Mouse (Mus musculus): ENCODE results near the gene Cacna1b.

The Cacna1b gene

DNA sequence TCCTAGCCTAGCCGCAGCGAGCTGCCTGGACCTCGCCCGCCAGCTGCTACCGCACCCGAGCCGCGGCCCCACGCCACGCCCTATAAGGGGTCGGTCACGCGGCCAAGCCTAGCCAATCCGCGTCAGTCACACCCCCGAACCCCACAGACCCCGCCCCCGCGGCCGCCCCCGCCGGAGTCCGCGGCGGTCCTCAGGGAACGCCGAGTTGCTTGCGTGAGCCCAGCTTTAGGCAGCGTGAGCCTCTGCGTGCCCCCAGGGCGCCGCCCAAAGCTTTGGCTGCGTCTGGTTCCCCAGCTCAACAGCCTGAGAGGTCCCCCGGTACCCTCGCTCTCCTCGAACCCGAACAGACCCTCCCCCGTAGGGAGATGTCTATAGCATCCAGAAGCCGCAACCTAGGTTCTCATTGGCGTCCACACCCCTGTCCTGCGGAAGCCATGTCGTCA is at the start of gene Cacna1b:
Cacna1b (minus strand) TSS at position 38 of the 443 bp plus-strand sequence.
- in situ Hi-C loops (cut with MboI, MseI) = no loop called here

DNA sequence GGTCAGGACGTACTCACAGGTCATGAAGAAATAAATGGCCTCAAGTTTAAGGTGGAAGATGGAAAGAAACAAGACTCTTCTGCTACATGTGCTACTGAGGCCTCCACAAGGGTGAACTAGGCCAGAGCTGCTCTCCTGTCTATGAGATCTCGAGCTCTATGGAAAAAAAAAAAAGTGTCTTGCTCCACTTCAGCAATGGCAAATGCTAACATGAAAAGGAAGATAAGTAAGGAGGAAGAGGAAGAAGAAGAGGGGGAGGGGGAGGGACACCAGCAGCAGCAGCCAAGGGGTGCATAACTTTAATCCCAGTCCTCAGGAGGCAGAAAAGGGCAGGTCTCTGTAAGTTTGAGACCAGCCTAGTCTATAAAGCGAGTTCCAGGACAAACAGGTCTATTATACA is 46.8 kb upstream of the Cacna1b start:
- in situ Hi-C loops (cut with MboI, MseI) = loop anchor here (25.0 kb wide), 1 partner anchor 1622 kb away; no protein-coding TSS in a partner anchor

DNA sequence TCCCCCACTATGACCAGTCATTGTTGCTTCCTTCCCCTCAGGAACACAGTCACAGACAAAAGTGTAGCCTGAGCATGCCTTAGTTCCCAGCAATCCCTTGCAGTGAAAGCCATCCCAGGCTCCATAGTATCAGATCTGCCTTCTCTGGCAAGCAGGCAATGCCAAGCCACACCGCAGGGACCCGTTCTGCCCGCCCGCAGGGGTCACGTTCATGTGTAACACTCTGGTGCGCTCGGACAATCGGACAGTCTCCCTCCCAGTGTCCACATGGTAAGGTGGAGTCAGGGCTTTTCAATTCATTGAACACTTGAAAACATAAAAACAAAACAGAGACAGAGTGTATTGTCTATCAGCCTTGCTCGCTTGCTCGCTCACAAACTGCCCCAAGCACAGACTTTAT is 44.7 kb upstream of the Cacna1b start:
- in situ Hi-C loops (cut with MboI, MseI) = loop anchor here (25.0 kb wide), 1 partner anchor 1620 kb away; no protein-coding TSS in a partner anchor

DNA sequence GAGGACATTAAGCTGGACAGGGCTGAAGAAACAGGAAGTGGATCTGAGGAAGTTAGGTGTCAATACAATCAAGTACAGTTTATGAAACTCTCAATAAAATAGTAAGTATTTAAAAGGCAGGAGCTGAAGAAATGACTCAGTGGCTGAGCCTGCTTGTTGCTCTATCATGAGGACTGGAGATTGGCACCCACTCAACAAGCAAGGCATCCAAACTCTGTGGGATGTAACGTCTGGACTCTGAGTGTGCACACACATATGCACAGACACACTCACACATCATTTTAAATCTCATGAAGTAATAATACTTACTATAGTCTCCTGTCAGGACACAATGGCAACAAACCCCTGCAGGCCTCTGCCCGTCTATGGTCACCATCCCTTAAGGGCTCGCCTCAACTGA is 44.1 kb upstream of the Cacna1b start:
- in situ Hi-C loops (cut with MboI, MseI) = loop anchor here (25.0 kb wide), 1 partner anchor 1620 kb away; no protein-coding TSS in a partner anchor

DNA sequence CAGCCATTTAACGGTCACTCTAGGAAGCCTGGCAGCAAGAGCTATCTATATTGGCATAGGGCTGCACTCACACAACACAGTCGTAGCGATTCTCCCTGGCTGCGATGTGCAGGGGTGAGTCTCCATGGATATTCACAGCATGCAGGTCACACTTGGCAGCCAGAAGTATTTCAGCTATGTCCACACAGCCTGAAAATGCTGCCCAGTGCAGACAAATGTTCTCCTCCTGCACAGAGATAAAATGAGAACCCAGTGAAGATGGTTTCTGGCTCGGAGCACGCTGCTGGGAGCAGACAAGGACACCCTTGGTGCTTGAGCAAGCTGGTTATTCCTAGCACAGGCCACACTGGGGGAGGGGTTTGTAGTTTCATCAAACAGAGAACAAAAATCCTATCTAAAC is 43.2 kb upstream of the Cacna1b start:
- in situ Hi-C loops (cut with MboI, MseI) = loop anchor here (25.0 kb wide), 1 partner anchor 1619 kb away; no protein-coding TSS in a partner anchor

DNA sequence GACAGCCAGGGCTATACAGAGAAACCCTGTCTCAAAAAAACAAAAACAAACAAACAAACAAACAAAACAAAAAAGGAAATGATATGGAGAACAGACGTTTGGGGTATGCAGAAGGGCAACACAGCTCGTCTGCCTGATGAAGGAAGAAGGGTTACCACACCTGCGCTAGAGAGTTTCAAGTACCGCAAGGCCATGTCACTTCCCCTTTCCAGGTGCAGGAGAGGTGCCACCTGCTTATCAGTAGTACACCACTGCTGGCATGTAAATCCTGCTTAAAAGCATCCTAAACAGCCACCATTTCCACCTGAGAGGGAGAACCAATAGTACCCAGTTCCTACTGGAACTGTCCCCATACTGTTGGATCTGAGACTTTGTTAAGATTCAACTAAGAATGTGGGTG is 42.7 kb upstream of the Cacna1b start:
- in situ Hi-C loops (cut with MboI, MseI) = loop anchor here (25.0 kb wide), 1 partner anchor 1618 kb away; no protein-coding TSS in a partner anchor

DNA sequence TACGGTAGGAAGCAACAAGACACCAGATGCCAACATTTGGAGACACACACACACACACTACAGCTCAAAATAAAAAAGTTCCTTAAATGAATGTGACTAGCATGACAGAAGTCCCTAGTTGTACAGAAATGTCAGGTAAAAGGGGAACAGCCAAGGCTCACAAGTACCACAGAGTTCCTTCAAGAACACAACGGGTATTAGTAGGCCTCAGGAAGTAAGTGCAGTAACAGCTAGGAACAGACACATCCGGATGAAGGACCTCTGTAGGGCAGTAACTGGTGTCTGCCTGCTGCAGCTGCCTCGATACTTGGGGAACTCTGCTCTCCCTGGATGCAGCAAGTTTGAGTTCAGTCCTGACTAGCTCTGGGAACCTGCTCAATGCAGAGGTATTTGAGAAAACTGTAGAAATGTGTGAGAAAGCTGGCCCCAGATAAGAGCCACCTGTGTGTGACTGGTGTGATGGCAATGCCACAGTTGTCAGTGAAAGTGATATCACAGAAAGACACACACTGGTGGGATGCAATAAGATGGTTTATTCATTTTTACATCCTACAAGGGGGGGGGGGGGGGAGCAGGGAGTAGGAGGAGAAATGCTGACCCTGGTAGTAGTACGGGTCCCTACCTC is 34.0 kb upstream of the Cacna1b start:
- in situ Hi-C loops (cut with MboI, MseI) = no loop called here

DNA sequence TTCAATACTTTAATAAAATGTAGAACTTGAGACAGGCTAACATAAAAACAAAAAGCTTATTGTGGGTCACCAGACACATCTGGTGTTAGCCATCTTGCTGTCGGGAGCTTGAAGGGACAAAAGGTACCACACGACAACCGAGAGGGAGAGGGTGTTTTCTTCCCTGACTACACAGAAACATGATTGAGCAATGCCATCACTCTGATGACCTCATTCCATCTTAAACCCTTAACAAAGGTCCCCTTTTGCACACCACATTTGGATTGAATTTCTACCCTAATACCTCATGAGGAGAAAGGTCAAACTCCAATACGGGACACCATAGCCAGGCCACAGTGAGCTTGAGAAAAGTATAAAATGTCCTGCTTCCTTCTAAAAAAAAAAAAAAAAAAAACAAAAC is 24.3 kb upstream of the Cacna1b start:
- in situ Hi-C loops (cut with MboI, MseI) = no loop called here

DNA sequence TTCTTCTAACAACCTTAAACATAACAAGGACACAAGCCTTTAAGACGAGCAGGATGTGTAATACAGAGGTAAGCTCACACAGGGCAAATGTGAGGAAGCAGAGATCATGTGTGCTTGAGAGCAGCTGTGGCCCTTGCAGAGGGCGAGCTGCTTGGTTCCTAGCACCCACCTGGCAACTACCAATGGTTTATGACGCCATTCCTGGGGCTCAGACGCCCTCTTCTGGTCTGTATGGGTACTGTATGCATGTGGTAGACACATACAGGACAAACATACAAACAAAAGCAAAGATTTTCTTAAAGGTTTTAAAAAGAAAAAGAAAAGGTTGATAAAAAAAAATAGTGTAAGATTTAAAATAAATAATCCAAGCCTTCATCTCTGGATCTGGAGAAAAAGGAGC is 18.3 kb upstream of the Cacna1b start:
- in situ Hi-C loops (cut with MboI, MseI) = no loop called here

DNA sequence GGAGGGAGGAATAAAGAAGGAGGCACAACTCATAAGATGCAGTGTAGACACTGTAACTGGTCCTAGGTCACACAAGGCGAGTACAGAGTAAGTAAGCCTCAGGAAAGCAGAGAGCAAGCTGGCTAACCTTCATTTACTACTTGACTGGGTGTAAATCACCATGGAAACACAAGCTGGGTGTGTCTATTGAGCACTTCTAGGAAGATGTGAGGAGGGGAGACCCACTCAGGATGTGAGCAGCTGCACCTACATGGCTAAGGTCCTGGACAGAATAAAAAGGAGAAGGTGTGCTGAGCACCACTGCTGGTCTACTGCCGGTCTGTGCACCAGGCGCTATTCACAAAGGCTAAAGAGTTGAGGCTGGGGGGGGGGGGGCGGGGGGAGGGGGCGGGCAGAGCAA is 13.9 kb upstream of the Cacna1b start:
- in situ Hi-C loops (cut with MboI, MseI) = no loop called here

DNA sequence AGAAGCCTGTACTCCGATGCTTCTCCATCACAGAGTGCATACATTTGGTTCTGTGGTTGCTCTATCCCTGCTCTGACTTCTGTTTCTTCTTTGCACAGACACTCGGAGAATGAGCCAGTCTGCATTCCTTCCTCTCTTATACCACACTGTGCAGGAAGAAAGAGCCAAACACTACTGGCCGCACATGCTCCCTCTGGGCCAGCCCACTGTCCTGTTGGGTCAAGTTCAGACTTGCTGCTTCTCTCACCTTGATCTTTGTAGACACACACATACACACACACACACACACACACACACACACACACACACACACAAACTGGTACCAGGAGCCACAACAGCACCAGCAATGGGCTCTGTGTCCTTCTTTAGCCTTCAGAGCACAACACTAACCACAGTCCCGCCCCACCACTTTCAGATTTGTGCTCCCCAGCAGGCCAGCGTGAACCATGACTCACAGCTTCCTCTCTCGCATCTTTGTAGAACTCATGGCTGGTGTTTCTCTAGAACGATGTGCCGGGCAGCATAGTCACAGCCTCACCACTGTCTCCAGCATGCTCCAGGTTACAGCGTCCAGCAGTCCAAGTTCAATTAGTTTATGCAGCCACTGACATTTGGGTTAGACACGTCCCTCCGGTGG is 13.1 kb upstream of the Cacna1b start:
- in situ Hi-C loops (cut with MboI, MseI) = no loop called here

DNA sequence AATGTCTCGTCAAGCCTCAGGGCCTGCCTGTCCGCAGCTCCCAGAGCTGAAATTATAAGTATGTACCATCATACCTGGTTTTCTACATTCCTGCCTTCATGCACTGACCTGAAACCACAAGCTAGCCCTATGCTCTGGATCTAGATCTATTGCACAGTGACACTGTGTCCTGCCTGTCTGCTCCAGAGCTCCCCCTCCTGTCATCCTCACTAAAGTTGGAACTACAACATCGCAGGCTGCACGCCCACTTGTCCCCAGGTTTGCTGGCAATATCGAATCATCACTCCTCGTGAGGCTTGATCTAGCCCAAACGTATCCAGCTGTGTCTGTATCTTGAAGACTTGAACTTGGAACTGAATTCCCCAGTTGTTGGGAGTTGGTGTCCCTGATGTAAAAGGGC is 11.9 kb upstream of the Cacna1b start:
- in situ Hi-C loops (cut with MboI, MseI) = no loop called here

DNA sequence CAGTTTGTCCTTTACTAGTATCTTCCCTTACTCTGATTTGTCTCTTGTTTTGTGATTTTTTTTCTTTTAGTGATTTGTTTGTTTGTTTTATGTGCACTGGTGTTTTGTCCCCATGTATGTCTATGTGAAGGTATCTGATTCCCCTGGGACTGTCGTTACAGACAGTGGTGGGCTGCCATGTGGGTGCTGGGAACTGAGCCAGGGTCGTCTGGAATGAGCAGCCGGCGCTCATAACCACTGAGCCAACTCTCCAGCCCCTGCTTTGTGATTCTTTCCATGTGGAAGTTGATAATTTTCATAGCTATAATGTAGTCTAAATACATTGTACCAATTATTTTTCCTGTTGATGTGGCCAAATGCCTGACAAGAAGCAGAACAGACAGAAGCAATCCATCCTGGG is 7.9 kb upstream of the Cacna1b start:
- in situ Hi-C loops (cut with MboI, MseI) = no loop called here

DNA sequence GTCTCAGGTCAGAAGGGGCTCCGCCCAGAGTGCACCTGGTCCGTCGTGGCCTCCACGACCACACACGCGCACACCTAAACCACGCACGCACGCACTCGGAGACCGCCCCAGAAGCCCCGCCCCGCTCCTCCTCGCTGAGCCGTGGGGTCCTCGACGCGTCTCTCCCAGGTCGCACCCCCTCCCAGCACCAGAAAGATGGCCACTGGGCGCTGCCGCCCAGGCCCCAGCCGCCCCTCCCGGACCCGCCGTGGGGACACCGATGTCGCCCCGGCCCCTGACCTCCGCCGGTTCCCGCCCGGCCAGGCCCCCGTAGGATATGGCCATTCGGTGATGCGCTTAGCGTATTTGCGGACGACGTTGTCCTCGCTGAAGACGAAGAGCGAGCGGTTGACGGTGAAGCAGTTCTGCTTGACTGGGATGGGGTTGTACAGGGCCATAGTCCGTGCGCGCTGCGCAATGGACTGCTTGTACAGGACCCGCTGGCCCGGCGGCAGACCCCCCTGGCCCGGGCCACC is 449 bp downstream of the Cacna1b start:
- in situ Hi-C loops (cut with MboI, MseI) = no loop called here

DNA sequence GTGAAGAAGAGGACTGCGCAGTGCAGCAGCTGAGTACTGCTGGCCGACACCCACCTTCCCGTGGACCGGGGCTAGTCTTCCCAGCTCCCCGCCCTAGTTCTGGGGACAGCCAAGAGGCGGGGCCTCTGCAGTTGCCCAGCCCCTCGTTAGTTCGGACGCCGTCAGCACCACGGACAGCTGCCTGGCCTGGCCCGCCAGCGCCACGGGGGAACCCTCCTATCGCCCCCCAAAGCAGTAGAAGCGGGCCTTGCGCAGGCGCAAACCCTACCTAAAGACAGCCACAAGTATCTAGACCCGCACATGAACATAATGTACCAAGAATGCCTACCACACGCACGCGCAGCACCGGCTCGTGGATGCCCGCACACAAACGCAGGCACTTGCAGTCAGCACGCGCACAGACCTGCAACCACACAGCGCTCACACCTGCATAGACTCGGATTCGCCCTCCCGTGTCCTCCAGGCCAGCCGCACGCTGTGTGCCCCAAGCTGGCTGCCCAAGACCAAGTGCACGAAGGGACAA is 968 bp downstream of the Cacna1b start:
- in situ Hi-C loops (cut with MboI, MseI) = no loop called here

DNA sequence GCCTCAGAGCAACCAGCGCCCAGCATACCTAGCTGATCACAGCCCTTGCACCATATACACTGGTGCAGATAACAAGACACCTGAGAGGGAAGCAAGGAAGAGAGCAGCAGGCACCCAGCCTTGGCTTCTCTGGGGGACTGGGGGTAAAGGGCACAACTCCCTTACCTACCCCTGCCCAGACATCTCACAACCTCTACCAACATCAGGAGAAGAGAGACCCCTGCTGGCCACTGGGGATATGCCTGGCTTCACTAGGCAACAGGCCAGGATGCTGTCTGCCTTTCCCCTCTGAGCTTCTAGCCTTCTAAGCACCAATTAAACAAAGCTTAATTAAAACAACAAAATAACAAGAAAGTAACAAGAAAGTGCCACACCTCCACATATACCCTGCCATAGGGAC is 7.7 kb downstream of the Cacna1b start:
- in situ Hi-C loops (cut with MboI, MseI) = no loop called here

DNA sequence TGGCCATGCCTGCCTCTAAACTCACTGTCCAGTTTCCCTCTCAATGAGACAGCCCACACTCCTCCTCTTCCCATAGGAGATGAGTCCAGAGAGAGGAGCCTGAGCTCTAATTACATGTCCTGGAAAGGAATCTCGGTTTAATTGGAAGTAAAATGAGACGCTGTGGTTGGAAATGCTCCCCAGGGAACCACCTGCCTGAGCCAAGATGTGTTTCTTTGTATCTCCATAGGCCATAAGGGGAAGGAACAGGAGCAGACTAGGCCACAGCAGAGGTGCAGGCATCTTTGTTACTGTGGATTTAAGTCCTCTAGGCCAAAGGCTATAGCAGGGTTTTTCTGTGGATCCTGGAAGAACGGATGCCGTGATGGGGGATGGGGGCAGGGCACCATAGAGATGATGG is 10.4 kb downstream of the Cacna1b start:
- in situ Hi-C loops (cut with MboI, MseI) = no loop called here

DNA sequence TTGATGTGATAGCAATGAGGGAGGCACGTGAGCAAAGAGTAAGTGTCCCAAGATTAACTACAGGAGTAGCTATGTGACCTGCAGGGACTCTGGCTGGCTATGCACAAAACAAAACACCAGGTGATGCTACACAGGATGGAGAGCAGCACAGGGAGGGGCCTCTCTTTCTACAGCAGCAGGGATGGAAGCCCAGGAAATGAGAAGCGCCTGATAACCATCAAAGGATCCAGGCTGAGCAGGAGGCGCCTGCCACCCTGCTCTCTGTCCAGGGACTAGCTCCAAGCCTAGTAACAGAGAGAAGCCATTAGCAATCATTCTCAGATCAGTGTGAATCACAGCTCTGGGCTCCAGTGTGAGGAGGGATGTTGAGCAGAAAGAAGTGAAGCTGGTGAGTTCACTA is 12.9 kb downstream of the Cacna1b start:
- in situ Hi-C loops (cut with MboI, MseI) = no loop called here

DNA sequence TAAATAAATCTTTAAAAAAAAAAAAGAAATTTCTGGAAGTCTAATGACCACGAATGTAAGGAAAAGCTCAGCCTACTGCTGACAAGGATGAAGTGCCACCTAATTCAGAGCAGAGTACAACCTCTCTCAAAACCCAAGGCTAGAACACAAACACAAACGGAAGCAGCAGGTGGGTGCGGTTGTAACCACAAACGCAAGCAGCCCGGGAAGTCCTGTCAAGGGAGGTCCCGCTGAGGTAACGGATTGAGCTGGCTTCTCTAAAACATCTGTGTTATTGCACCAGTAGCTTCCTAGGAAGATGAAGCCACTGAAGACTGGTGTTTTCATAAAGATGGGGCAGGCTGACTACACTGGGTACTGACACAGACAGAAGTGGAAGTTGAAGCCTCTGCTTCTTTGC is 15.1 kb downstream of the Cacna1b start:
- in situ Hi-C loops (cut with MboI, MseI) = no loop called here

DNA sequence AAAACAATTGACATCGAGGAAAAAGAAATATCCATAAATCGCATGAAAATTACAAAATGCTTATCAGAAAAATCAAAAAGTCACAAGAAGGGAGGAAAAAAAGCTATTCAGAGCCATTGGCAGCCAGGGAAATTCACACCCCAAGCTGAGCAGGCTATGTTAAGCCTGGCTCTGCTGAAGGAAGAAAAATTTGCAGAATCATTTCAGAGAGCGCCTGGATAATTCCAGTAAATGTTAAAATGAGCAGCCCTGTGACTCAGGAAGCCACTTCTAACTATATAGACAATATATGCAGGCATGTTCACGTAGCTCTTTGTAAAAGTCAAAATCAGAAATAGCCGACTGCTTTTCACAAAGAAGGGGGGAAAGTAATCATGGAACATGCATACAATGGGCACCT is 23.3 kb downstream of the Cacna1b start:
- in situ Hi-C loops (cut with MboI, MseI) = no loop called here

DNA sequence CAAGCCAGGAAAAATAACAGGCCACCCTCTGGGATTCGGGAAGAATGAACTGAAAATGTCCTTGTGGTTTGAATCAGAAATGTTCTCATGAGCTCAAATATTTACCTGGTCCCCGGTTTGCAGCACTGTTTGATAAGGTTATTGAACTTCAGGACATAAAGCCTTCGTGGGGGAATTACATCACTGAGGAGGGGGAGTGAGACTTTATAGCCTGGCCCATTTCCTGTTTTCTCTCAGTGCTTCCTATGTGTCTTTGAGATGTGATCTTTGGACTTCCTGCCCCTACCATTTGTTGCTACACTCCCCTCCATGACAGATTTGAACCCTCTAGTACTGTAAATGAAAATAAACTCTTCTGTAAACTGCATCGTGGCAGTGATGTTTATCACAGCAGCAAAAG is 29.8 kb downstream of the Cacna1b start:
- in situ Hi-C loops (cut with MboI, MseI) = no loop called here

DNA sequence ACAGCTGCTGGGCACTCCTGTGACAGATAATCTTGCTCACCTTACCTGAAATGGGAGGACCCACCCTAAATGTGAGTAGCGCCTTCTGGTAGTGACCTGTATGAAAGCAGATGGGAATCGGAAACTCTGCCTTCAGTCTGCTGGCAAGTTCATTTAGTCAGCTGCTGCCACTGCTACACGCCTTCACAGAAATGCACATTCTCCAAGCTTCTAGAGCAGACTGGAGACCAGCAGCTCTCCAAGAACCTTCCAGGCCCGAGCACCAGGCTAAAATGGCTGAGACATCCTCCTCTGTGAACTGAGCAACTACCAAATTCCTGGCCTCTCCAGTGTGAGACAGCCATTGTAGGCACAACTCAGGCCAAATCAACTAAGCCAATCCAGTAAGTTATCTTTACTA is 37.1 kb downstream of the Cacna1b start:
- in situ Hi-C loops (cut with MboI, MseI) = no loop called here
